Mouse (Mus musculus): ENCODE data around the gene Dnaic1.

Dnaic1 gene

GRCm38 (mm10) chr4:41571490-41571889, 1.9 kb downstream of the Dnaic1 start:
- DNase-seq (ENCODE audit: low spot score in 2 of 2): peak in 1 of 2 experiments; percentile 33

GRCm38 (mm10) chr4:41573492-41573891, 3.9 kb downstream of the Dnaic1 start:
- DNase-seq (ENCODE audit: low spot score in 2 of 2): peak in 1 of 2 experiments; percentile 66

DNA sequence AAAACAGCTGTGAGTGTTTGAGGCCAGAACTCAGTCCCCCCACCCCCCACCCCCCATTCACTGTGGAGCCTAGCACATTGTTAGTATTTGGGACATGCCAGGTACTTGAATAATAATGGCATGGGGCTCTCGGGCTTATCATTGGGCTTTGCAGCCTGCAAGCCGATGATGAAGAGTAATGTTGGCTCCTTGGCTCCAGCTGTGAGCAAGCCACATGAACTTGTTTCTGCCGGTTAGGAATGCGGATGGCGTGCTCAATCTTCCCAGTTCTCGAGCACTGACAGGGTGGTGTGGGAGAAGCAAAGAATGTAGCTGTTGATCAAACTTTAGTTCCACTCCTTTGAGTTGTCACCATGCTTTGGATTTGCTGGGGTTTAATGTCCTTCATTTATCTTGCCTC, 6.3 kb downstream of the Dnaic1 start:
- no peak for DNase-seq (ENCODE audit: low spot score in 2 of 2)

- DNase-seq (ENCODE audit: low spot score in 2 of 2): no peak
These were observed 13.8 kb downstream of the Dnaic1 start for GRCm38 (mm10) chr4:41583353-41583752.

DNA sequence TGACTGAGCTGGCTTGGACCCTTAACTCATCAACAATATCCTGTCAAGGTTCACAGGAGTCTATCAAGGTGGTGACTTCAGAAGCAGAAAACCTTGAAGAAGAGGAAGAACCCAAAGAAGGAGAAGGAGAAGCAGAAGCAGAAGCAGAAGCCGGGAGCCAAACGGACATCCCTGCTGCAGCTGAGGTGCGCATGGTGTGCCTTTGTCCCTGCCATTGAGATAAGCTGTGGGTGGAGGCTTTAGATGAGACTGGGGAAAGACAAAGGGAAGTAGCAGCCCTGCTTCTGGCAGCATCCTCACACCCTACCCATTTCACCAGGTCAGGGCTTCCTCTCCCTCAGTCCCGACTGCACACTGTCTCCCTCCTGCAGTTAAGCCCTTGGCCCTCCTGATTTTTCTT, 33.2 kb downstream of the Dnaic1 start:
- DNase-seq (ENCODE audit: low spot score in 2 of 2): no peak

- no peak for DNase-seq (ENCODE audit: low spot score in 2 of 2)
These were observed 35.2 kb downstream of the Dnaic1 start for GRCm38 (mm10) chr4:41604476-41605396.

GRCm38 (mm10) chr4:41606784-41607183, 37.2 kb downstream of the Dnaic1 start:
- no peak for DNase-seq (ENCODE audit: low spot score in 2 of 2)

- DNase-seq (ENCODE audit: low spot score in 2 of 2): no peak
These were observed 40.4 kb downstream of the Dnaic1 start for GRCm38 (mm10) chr4:41609681-41610593.

DNA sequence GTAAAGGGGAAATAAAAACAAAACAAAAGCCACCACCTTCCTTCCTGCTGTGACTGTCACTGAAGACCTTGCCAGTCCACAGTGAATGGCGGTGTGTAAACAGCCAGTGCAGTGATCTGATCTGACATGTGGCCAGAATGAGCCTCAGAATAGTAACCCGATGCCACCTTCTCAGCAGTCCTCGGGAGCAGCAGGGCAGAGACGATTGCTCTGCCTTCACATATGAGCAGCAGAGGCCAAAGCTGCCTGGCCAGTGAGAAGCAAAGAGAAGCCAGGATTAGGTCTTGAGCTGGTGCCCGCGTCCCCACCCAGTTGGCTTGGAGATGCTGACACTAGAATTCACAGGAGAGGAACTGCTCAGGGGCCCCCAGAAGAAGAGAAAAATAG, 41.0 kb downstream of the Dnaic1 start:
- no peak for DNase-seq (ENCODE audit: low spot score in 2 of 2)

- DNase-seq (ENCODE audit: low spot score in 2 of 2): peak; percentile 74 to 82
These were observed 42.6 kb downstream of the Dnaic1 start for GRCm38 (mm10) chr4:41612166-41612565.

GRCm38 (mm10) chr4:41614156-41614555, 44.6 kb downstream of the Dnaic1 start:
- peak; percentile 89 to 91 for DNase-seq (ENCODE audit: low spot score in 2 of 2)

GRCm38 (mm10) chr4:41615661-41616599, 46.4 kb downstream of the Dnaic1 start:
- DNase-seq (ENCODE audit: low spot score in 2 of 2): peak; percentile 92 to 94

GRCm38 (mm10) chr4:41618916-41619746, 49.6 kb downstream of the Dnaic1 start:
- peak; percentile 70 to 78 for DNase-seq (ENCODE audit: low spot score in 2 of 2)

DNA sequence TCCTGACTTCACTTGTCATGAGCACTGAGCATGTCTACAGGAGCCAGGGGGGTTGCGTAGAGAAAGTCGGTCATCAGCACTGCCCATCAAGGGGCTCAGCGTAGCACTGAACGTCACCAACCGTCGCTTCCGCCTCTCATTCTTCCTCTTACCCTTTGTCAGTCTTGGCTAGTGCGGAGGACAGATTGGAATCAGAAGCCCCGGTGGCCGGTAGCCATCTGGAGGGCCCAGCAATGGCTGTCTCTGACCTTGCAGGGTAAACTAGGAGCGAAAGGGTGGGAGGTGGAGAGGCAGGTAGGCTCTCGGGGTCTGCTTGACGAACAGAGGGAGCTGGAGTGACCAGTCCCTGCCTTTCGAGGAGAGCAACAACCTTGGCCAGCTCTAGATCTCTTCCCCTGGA, 52.5 kb downstream of the Dnaic1 start:
- DNase-seq (ENCODE audit: low spot score in 2 of 2): no peak

GRCm38 (mm10) chr4:41628202-41628927, 58.8 kb downstream of the Dnaic1 start:
- no peak for DNase-seq (ENCODE audit: low spot score in 2 of 2)

DNA sequence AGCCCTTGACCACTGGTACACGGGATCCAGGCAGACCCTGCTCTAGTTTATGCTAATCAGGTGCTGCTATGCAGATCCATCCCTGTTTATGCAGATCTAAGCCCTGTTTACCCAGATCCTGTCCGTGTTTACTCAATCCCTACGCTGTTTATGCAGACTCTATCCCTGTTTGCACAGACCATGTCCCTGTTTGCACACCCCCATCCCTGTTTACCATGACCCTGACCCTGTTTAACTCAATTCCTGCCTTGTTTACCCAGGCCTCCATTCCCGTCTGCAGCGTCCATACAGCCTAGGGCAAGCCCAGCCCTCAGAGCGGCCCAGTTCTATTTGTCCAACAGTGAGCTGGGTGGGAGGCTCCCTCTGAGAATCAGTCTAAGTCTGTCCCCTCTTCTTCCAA, 60.6 kb downstream of the Dnaic1 start:
- DNase-seq (ENCODE audit: low spot score in 2 of 2): no peak

DNA sequence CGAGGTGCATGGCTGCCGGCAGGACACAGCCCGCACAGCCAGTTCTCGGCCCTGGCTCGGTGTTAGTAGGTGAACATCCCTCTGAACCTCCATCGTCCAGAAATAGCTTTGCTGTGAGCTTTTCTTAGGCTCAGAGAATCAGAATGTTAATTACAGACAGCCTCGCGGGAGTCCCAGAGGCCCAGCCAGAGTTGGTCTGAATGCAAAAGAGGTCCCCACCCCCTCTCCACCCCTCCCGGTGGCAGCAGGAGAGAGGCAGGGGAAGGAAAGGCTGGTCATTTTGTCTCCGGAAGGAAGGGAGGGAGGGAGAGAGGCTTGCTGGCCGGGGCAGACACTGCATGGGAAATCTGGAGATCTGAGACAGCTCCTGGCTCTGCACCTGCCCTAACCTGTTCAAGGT, 61.8 kb downstream of the Dnaic1 start:
- DNase-seq (ENCODE audit: low spot score in 2 of 2): peak; percentile 78 to 82

DNA sequence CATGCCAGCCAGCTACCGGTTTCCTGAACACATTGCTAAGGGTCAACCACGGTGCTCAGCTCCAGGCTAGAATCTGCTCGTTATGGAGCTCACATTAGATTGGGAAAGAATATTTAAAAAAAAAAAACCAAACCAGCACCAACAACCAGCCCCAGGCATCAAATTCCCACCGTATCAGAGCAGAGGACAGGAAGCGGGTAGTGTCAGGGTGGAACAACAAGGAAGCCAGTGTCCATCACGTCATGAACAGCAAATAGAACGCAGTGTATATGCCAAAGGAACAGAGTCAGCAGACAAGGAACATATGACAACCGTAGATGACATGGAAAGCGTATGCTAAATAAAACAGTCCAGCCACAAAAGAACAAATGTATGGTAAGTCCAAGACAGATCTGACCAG, 63.4 kb downstream of the Dnaic1 start:
- no peak for DNase-seq (ENCODE audit: low spot score in 2 of 2)

DNA sequence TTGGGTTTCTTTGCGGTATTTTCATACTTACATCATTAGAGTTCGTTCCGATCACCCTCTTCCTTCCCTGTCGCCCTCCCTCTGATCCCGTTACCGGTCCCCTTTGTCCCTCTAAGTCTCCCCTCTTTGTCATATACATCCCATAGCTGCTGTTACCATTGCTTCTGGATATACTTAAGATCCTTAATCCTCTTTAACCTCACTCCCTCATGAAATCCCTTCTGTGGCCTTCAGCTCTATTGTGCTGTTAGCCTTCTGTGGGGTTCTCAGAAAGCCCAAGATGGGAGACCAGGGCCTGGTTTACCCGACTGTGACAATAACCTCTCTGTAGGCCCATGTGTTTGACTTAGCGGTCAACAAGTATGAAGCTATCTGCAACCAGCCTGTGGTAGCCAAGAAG, 65.1 kb downstream of the Dnaic1 start:
- no peak for DNase-seq (ENCODE audit: low spot score in 2 of 2)

- no peak for DNase-seq (ENCODE audit: low spot score in 2 of 2)
These were observed 65.6 kb downstream of the Dnaic1 start for GRCm38 (mm10) chr4:41635224-41635623.

Data from right cerebral cortex, postnatal 10 days (tissue).